Mouse (Mus musculus) spleen, postnatal 4 days (tissue): Measurements from ENCODE around the gene Nuak2.

ENCODE experiments used
- DNase-seq, 2 experiments: peaks; one replicate each; pipeline ENCODE4 v3.0.0; 2022; ENCODE audit warnings: low spot score in 2 of 2

Nuak2 gene

GRCm38 (mm10) chr1:132298801-132299464 is 17.0 kb upstream of the Nuak2 start:
- peak in 1 of 2 experiments; percentile 68 for DNase-seq

DNA sequence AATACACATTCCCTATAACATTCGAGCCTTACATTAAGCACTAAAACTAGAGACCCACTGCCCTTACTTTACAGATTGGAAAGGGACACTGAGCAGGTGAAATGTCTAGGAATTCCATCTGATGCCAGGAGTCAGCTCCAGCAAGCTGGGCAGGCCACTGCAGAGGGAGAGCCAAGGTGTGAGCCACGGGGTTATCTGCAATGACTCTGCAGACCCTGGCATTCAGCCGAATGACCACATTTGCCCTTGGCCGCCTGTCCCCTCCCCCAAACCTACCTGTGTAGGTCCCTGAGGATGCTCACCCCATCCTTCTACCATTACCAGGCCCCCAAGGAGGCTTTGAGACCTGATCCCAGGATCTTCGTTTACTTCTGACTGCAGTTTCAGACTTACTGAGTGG is 16.2 kb upstream of the Nuak2 start:
- no peak for DNase-seq

GRCm38 (mm10) chr1:132301242-132301641 is 14.7 kb upstream of the Nuak2 start:
- DNase-seq, result no peak

DNA sequence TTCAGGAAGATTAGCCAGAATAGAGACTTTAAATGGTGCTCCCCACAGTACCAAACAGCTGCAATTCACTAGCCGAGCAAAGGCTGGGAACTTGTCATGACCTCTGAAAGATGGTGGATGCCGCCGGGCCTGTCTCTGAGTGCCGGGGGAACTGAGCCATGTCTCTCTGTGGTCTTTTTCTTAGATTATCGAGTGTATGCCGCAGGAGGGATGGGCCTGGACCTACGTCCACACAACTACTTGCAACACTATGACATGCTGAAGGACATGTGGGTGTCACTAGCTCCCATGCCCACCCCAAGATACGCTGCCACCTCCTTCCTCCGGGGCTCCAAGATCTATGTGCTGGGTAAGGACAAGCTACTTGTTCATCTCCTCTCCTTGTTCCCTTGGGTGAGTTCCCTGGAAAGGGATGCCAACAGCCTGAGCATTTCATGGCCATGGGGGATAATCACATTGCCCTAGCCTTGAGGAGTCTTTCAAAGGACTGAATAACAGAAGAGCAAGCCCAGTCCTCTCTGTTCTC is 13.5 kb upstream of the Nuak2 start:
- no peak for DNase-seq

- no peak for DNase-seq
Measured at GRCm38 (mm10) chr1:132304618-132305214, 11.2 kb upstream of the Nuak2 start.

- DNase-seq, result peak; percentile 58 to 82
Measured at GRCm38 (mm10) chr1:132306160-132306559, 9.8 kb upstream of the Nuak2 start.

- DNase-seq, result no peak
Measured at GRCm38 (mm10) chr1:132306808-132307207, 9.1 kb upstream of the Nuak2 start.

- DNase-seq, result no peak
Measured at GRCm38 (mm10) chr1:132307962-132308361, 8.0 kb upstream of the Nuak2 start.

- no peak for DNase-seq
Measured at GRCm38 (mm10) chr1:132308674-132309073, 7.3 kb upstream of the Nuak2 start.

DNA sequence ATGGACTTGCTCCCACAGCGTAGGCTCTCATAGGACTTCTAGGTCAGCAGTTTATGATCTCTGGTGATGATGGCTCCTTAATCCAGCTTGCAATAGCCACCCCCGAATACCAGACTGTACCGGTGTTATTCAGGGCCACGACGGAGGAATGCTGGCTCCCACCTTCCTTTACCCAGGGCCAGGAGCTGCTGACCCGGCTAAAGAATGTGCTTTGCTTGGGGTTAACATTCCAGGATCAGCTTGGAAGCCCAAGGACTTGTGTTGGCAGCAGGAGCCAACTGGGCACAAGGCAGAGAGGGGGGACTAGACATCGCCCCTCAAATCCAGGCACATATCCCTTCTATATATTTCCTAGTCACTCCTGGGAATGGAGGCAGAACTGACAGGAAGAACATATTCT is 5.2 kb upstream of the Nuak2 start:
- no peak for DNase-seq

- peak in 1 of 2 experiments; percentile 44 for DNase-seq
Measured at GRCm38 (mm10) chr1:132311174-132311859, 4.6 kb upstream of the Nuak2 start.

- DNase-seq, result no peak
Measured at GRCm38 (mm10) chr1:132312043-132312442, 3.9 kb upstream of the Nuak2 start.

GRCm38 (mm10) chr1:132312703-132313102 is 3.2 kb upstream of the Nuak2 start:
- DNase-seq, result peak; percentile 66 to 77

DNA sequence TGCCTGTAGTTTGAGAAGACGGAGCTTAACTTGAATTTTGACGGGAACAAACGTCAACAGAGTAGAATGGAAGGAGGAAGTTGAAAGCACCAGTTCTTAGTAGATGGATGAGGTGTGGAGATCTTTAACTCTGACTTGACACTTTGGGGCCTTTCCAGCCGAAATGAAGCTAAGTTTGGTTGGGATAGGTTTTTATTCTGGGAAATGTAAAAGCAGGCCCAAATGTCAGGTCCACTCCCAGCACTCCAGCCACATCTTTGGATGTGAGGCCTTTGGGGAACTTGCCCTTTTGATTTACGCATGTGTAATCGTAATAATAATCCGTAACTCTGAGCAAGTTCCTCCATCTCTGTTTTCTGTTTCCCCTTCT is 684 bp downstream of the Nuak2 start:
- no peak for DNase-seq

DNA sequence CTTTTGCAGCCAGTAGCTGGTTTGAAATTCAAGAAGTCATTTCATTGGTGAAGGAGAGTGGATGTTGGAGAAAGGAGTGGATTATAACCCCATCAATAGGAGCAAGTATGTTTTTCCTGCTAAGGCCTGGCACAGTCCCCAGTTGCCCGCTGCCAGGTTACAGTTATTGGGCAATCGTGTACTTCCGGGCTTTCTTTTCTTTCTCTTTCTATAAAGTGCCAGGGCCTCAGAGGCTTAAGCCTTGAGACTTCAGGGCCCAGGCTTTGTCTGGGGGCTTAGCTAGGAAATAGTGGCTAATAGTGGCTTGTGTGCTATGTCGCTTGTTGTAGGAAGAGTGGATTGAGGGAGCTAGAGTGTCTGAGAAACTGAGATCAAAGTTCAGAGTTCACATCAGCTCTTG is 1.5 kb downstream of the Nuak2 start:
- no peak for DNase-seq

DNA sequence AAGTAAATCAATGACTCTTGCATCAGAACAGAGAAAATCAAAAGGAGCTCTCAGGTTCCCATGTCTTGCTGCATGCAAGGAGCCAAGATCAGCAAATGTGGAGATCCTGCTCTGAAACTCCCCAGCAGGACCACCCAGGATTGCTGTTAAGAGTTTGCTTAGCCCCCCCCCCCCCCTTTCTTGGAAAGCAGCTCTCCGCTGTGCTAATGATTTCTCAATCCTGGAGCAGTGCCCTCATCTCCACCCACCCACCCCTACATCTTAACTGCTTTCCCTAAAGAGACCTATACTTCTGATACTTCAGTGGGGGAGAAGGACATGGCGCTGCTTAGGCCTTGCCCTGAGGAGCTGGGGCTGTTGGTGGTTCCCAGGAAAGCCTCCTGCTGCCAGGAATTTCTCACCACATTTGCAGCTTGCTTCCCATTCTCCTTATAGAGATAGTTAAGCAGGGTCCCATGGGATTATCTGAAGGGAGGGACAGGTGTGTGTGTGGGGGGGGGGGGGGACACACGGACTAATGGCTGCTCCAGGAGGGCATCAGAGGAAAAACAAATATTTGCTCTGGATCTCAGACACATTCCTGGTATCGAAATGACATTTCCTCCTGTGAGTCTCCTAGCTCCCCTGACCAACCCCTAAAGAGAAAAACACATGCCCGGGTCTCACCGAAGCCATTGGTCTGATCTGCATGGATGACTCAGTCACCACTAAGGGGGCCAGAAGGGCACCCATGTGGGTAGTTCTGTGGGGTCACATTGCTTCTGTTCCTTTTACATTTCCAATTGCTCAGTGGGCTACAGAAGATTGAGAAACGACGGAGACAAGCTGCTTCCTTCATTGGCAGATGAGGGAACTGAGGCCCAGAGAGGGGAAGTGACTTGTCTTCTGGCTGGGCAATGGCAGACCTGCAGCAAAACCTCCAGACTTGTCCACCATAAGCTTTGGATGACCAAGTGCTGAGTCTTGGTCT is 2.3 kb downstream of the Nuak2 start:
- no peak for DNase-seq

GRCm38 (mm10) chr1:132319242-132319641 is 3.3 kb downstream of the Nuak2 start:
- peak; percentile 59 to 82 for DNase-seq

GRCm38 (mm10) chr1:132321821-132322580 is 6.1 kb downstream of the Nuak2 start:
- no peak for DNase-seq

DNA sequence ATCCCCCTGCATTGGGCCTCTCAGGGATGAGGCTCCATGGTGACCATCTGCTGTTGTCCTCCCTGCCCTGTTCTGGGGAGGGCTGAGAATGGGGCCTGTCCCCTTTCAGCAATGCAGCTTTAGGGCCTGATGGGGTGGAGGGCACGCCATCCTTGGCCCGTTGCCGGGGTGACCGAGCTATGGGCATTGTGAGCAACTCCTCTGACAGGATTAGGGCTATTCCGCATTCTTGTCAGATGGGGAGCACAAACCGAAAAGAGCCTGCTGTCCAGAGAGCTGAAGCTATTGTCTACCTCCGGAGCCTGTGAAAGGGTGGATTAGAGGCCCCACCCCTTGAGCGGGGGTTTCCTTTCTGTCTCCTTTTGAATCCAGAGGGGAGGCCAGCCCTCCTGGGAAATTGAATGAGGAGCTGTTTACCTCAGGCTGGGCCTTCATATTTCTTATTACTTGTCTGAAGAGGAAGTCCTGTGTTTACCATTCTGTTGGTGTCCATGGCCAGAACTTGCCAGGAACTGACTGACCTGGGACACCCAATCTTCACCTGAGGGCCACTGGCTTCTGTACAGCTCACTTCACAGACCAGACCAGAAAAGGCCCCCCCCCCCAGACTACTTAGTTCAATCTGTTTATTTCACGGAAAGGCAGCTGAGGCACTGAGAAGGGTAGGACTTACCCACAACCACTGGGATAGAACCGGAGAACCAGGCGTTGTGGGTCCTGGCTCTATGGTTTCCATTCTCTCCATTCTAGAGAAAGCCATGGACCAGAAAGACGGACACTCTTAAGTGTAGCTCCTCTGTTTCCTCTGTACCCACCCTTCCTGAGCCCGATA is 7.0 kb downstream of the Nuak2 start:
- DNase-seq, result no peak

GRCm38 (mm10) chr1:132326777-132327176 is 10.9 kb downstream of the Nuak2 start:
- DNase-seq, result no peak
